Mouse (Mus musculus) WW6 (cell line): ENCODE measurements around the gene Xirp1.

Experiments
- DNase-seq: peaks from one replicate; pipeline ENCODE4 v3.0.0-alpha.2; 2013; ENCODE audit warnings: low read depth, low spot score

The Xirp1 gene

DNA sequence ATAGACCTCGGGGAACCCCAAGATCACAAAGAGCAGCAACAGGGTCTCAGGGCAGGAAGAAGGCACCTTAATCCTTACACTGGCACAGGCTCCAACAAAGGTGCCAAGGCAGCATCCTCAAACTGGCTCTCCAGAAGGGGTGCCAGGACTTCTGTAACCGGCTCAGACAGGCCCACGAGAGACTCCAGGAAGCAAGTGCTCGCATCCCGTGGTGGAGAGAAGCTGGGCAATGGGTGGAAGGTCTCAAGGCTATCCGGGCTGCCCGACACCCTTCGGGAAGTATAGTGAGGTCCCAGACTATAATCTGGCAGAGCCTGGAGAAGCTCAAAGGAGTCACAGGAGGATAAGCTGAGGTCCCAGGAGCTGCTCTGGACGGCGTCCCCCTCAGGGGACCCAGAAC lies 51.2 kb downstream of the Xirp1 start:
- no peak for DNase-seq

GRCm38 (mm10) chr9:119970763-119971656 lies 52.4 kb downstream of the Xirp1 start:
- no peak for DNase-seq

GRCm38 (mm10) chr9:119970221-119970620 lies 53.2 kb downstream of the Xirp1 start:
- no peak for DNase-seq

- no peak for DNase-seq
Measured at GRCm38 (mm10) chr9:119969811-119970210, 53.6 kb downstream of the Xirp1 start.

DNA sequence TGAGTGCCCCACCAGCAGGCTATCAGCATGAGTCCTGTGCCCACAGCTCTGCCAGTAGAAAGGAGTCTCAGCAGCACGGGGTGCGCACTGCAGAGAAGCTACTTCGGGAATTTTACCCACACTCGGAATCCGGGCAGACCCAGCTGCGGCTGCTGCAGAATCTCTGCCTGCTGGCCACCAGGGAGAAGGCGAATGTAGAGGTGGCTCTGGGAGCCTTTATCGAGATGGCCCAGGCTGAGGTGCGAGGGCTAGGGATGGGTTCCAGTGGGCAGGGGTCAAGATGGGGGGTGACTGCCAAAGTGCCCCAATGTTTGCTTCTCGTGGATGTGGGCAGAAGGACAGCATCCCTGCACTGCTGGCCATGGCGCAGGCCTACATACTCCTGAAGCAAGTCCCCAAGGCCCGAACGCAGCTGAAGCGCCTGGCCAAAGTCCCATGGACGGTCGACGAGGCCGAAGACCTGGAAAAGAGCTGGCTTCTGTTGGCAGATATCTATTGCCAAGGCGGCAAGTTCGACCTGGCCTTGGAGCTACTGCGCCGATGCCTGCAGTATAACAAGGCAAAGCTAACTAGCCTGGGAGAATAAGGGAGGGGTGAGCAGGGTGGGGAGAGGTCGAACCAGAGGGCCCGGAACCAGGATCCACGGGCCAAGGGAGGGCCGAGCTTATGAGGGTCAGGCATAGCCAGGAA lies 57.0 kb downstream of the Xirp1 start:
- no peak for DNase-seq

DNA sequence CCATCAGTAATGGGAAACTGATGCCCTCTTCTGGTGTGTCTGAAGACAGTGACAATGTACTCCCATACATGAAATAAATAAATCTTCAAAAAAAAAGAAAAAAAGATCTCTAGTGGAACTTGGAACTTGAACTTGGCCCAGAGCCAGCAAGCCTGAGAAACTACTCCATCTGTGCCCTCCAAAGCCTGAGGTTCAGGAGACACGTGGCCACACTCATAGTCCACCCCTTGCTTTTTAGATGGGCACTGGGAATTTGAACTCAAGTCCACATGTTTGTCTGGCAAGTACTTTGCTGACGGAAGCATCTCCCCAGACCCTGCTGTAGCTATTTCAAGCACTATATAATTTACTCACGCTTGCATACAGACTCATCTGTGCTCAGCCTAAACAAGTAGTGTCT lies 58.2 kb downstream of the Xirp1 start:
- DNase-seq = no peak

DNA sequence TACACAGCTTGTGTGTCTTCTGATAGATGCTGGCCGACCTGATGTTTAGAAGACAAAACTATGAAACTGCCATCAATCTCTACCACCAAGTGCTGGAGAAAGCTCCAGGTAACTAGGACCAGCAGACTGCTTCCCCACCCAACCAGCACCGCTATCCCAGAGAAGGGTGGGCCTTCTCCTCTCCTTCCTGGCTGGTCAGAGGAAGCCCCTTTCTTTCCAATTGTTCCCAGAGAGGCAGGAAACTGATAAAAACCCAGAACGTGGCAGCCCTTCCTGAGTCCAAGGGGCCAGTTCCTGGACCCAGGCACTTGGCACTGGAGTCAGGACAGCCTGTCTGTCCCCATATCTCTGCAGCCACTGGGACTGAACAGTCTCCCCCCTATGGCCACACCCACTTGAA lies 59.2 kb downstream of the Xirp1 start:
- DNase-seq = no peak
